Mouse (Mus musculus): ENCODE measurements around the gene Ahcyl2.

GRCm38 (mm10) chr6:29925594-29926219 is 157.9 kb downstream of the Ahcyl2 start:
- TF ChIP-seq CTCF (IDR thresholded peaks at IDR 0.05; ENCODE audit: extremely low read depth, insufficient read depth, low read length) (no peak), POLR2A (IDR thresholded peaks at IDR 0.05; ENCODE audit: extremely low read depth, insufficient read depth, low read length) (no peak)

Data from cortical plate, adult 2 months (tissue).